Mouse (Mus musculus): ENCODE measurements around the gene Sbno1. TPM values are rescaled to one million over a fixed set of nuclear protein-coding genes. Genes with fewer than 3 reads are reported as not detected.

Sbno1 gene
- total and polyA plus RNA-seq, 3 experiments, result 32.4 to 500 (median 38.8) TPM

GRCm38 (mm10) chr5:124374298-124374697 lies 51.5 kb downstream of the Sbno1 start:
- Histone ChIP-seq H3K27me3 (ENCODE audit: control insufficient read depth in 1 of 2, insufficient read depth in 2 of 2, low read length in 2 of 2) (no peaks in the 10 kb centered on the region), H3K4me1 (ENCODE audit: control insufficient read depth in 1 of 2, insufficient read depth in 2 of 2, low read length in 2 of 2) (no peaks in the 10 kb centered on the region), H3K9ac (ENCODE audit: control insufficient read depth, low read depth, low read length, poor library complexity, severe bottlenecking) (no peak overlapping the region), H3K36me3 (ENCODE audit: control insufficient read depth in 1 of 2, insufficient read depth in 2 of 2, low read length in 2 of 2) (peaks cover 2 to 28% of the 10 kb centered on the region in 2 experiments; a peak in 3 of 4 replicates), H3K4me3 (ENCODE audit: control insufficient read depth in 1 of 2, insufficient read depth in 1 of 2, low read depth in 2 of 2, low read length in 2 of 2) (no peak overlapping the region), H3K9me3 (replicated peaks; ENCODE audit: insufficient read depth, low read length) (no peaks in the 10 kb centered on the region), H3K79me2 (ENCODE audit: control insufficient read depth, insufficient read depth, low read length, poor library complexity) (no peaks in the 10 kb centered on the region), H3K27ac (ENCODE audit: control insufficient read depth, low read depth, low read length) (no peak overlapping the region)
- no peak for DNase-seq (ENCODE audit: low read depth, low spot score)
- TF ChIP-seq ZMIZ1 (IDR thresholded peaks at IDR 0.05; ENCODE audit: low read depth, low read length), result no peak
- no peak for TF ChIP-seq MAX (IDR thresholded peaks at IDR 0.05; ENCODE audit: low read length)
- no peak for TF ChIP-seq ZC3H11A (IDR thresholded peaks at IDR 0.05; ENCODE audit: low read depth, low read length)
- TF ChIP-seq ETS1 (IDR thresholded peaks at IDR 0.05; ENCODE audit: low read depth, low read length), result no peak
- TF ChIP-seq SMC3 (IDR thresholded peaks at IDR 0.05; ENCODE audit: low read depth, low read length), result no peak
- no peak for TF ChIP-seq SIN3A (IDR thresholded peaks at IDR 0.05; ENCODE audit: low read length)

GRCm38 (mm10) chr5:124366721-124367120 lies 59.1 kb downstream of the Sbno1 start:
- Histone ChIP-seq H3K79me2 (ENCODE audit: control insufficient read depth, insufficient read depth, low read length, poor library complexity) (no peaks in the 10 kb centered on the region), H3K4me3 (ENCODE audit: control insufficient read depth in 1 of 2, insufficient read depth in 1 of 2, low read depth in 2 of 2, low read length in 2 of 2) (no peak overlapping the region), H3K4me1 (ENCODE audit: control insufficient read depth in 1 of 2, insufficient read depth in 2 of 2, low read length in 2 of 2) (peaks cover 0 to 3% of the 10 kb centered on the region in 2 experiments; a peak in 1 of 4 replicates), H3K9ac (ENCODE audit: control insufficient read depth, low read depth, low read length, poor library complexity, severe bottlenecking) (no peak overlapping the region), H3K36me3 (ENCODE audit: control insufficient read depth in 1 of 2, insufficient read depth in 2 of 2, low read length in 2 of 2) (peaks cover 4 to 6% of the 10 kb centered on the region in 2 experiments), H3K27me3 (ENCODE audit: control insufficient read depth in 1 of 2, insufficient read depth in 2 of 2, low read length in 2 of 2) (no peaks in the 10 kb centered on the region), H3K27ac (ENCODE audit: control insufficient read depth, low read depth, low read length) (no peak overlapping the region), H3K9me3 (replicated peaks; ENCODE audit: insufficient read depth, low read length) (no peaks in the 10 kb centered on the region)
- peak; percentile 24 for DNase-seq (ENCODE audit: low read depth, low spot score)
- no peak for TF ChIP-seq SIN3A (IDR thresholded peaks at IDR 0.05; ENCODE audit: low read length)
- no peak for TF ChIP-seq TAL1 (IDR thresholded peaks at IDR 0.05; ENCODE audit: low read length)
- TF ChIP-seq KAT2A (conservative IDR thresholded peaks at IDR 0.05; ENCODE audit: low read depth, low read length), result no peak
- no peak for TF ChIP-seq ELF1 (IDR thresholded peaks at IDR 0.05; ENCODE audit: low read depth, low read length)
- TF ChIP-seq ZC3H11A (IDR thresholded peaks at IDR 0.05; ENCODE audit: low read depth, low read length), result no peak
- no peak for TF ChIP-seq USF1 (IDR thresholded peaks at IDR 0.05; ENCODE audit: low read depth, low read length)

GRCm38 (mm10) chr5:124365754-124366153 lies 60.0 kb downstream of the Sbno1 start:
- no peak for TF ChIP-seq SIN3A (IDR thresholded peaks at IDR 0.05; ENCODE audit: low read length)
- TF ChIP-seq CHD1 (IDR thresholded peaks at IDR 0.05; ENCODE audit: low read depth, low read length), result no peak
- no peak for TF ChIP-seq POLR2A (IDR thresholded peaks at IDR 0.05; ENCODE audit: control insufficient read depth in 1 of 2, insufficient read depth in 1 of 2, low read depth in 1 of 2, low read length in 2 of 2, poor library complexity in 1 of 2)
- no peak for TF ChIP-seq EP300 (IDR thresholded peaks at IDR 0.05; ENCODE audit: low read depth in 1 of 2, low read length in 2 of 2)
- no peak for TF ChIP-seq TAL1 (IDR thresholded peaks at IDR 0.05; ENCODE audit: low read length)
- TF ChIP-seq ZKSCAN1 (IDR thresholded peaks at IDR 0.05; ENCODE audit: low read depth, low read length), result no peak
- TF ChIP-seq USF1 (IDR thresholded peaks at IDR 0.05; ENCODE audit: low read depth, low read length), result no peak
- TF ChIP-seq MAFK (IDR thresholded peaks at IDR 0.05; ENCODE audit: borderline replicate concordance, low read depth, low read length), result no peak
- TF ChIP-seq NRF1 (IDR thresholded peaks at IDR 0.05; ENCODE audit: insufficient read depth, low read depth, low read length, poor library complexity, severe bottlenecking), result no peak
- no peak for TF ChIP-seq BHLHE40 (IDR thresholded peaks at IDR 0.05; ENCODE audit: borderline replicate concordance, low read depth, low read length)
- no peak for TF ChIP-seq RAD21 (IDR thresholded peaks at IDR 0.05; ENCODE audit: low read depth, low read length)
- no peak for TF ChIP-seq POLR2AphosphoS5 (IDR thresholded peaks at IDR 0.05; ENCODE audit: borderline replicate concordance, low read depth, low read length)
- no peak for TF ChIP-seq MAX (IDR thresholded peaks at IDR 0.05; ENCODE audit: low read length)
- no peak for TF ChIP-seq ZC3H11A (IDR thresholded peaks at IDR 0.05; ENCODE audit: low read depth, low read length)
- no peak for TF ChIP-seq E2F4 (IDR thresholded peaks at IDR 0.05; ENCODE audit: borderline replicate concordance, low read depth, low read length)
- no peak for TF ChIP-seq GABPA (IDR thresholded peaks at IDR 0.05; ENCODE audit: low read depth, low read length)
- H3K4me3 ChIP-seq (ENCODE audit: control insufficient read depth in 1 of 2, insufficient read depth in 1 of 2, low read depth in 2 of 2, low read length in 2 of 2), result no peak overlapping the region
- no peak for DNase-seq (ENCODE audit: low read depth, low spot score)

More at GRCm38 (mm10) chr5:124365754-124366153, 60.0 kb downstream of the Sbno1 start:
- H3K27me3 ChIP-seq (ENCODE audit: control insufficient read depth in 1 of 2, insufficient read depth in 2 of 2, low read length in 2 of 2), result no peaks in the 10 kb centered on the region
- H3K4me1 ChIP-seq (ENCODE audit: control insufficient read depth in 1 of 2, insufficient read depth in 2 of 2, low read length in 2 of 2), result peaks cover 0 to 3% of the 10 kb centered on the region in 2 experiments; a peak in 1 of 4 replicates
- H3K9me3 ChIP-seq (replicated peaks; ENCODE audit: insufficient read depth, low read length), result no peaks in the 10 kb centered on the region
- H3K79me2 ChIP-seq (ENCODE audit: control insufficient read depth, insufficient read depth, low read length, poor library complexity), result no peaks in the 10 kb centered on the region
- H3K9ac ChIP-seq (ENCODE audit: control insufficient read depth, low read depth, low read length, poor library complexity, severe bottlenecking), result no peak overlapping the region
- H3K36me3 ChIP-seq (ENCODE audit: control insufficient read depth in 1 of 2, insufficient read depth in 2 of 2, low read length in 2 of 2), result peaks cover 3 to 4% of the 10 kb centered on the region in 2 experiments
- H3K27ac ChIP-seq (ENCODE audit: control insufficient read depth, low read depth, low read length), result no peak overlapping the region

Data from MEL (cell line).